Mouse (Mus musculus) heart, adult 18-20 months (tissue): ENCODE measurements around the gene Asb1. TPM values are rescaled to one million over a fixed set of nuclear protein-coding genes. Genes with fewer than 3 reads are reported as not detected.

Experiments used
- DNase-seq, 2 experiments: peaks; one replicate each; pipeline ENCODE4 v3.0.0; 2021 to 2022; ENCODE audit warnings: mixed read lengths in 1 of 2
- long read RNA-seq, 2 experiments: library from polyadenylated mRNA; stranded (forward); transcript quantifications; one replicate each; pipeline ENCODE4 v2.0.0; 2021
- total RNA-seq, 2 experiments: library from RNA; stranded (reverse); gene quantifications; 2 replicates each; pipeline ENCODE4 v1.2.3; 2021

Asb1 gene
- total RNA-seq = 10 to 100 TPM; 22.4 to 26.0 TPM
- long read RNA-seq, experiment 1, full-length matches to known transcripts = 8 of 12 reads
- long read RNA-seq, experiment 1, partial matches to known transcripts = 0 of 12 reads
- long read RNA-seq, experiment 1, other reads (novel, unspliced or antisense) = 4 of 12 reads
- long read RNA-seq, experiment 2, partial matches to known transcripts = 1 of 5 reads
- long read RNA-seq, experiment 2, other reads (novel, unspliced or antisense) = 3 of 5 reads

- peak; percentile 96 to 98 for DNase-seq
Measured at GRCm38 (mm10) chr1:91540271-91540826, at the start of gene Asb1. Gene Asb1 (plus strand): TSS chr1:91540544.

GRCm38 (mm10) chr1:91492740-91493139 lies 47.6 kb upstream of the Asb1 start:
- no peak for DNase-seq

GRCm38 (mm10) chr1:91493938-91494337 lies 46.4 kb upstream of the Asb1 start:
- no peak for DNase-seq

GRCm38 (mm10) chr1:91494457-91495140 lies 45.7 kb upstream of the Asb1 start, which contains the start of gene Traf3ip1:
Gene Traf3ip1 (plus strand): TSS chr1:91494647.
- peak; percentile 92 to 94 for DNase-seq

GRCm38 (mm10) chr1:91495321-91495720 lies 45.0 kb upstream of the Asb1 start:
- DNase-seq = no peak

GRCm38 (mm10) chr1:91498579-91498978 lies 41.8 kb upstream of the Asb1 start:
- no peak for DNase-seq

- DNase-seq = no peak
Measured at GRCm38 (mm10) chr1:91504615-91505014, 35.7 kb upstream of the Asb1 start.

- no peak for DNase-seq
Measured at GRCm38 (mm10) chr1:91514916-91515315, 25.4 kb upstream of the Asb1 start.

- no peak for DNase-seq
Measured at GRCm38 (mm10) chr1:91515642-91516041, 24.7 kb upstream of the Asb1 start.

- peak; percentile 50 to 75 for DNase-seq
Measured at GRCm38 (mm10) chr1:91523759-91524158, 16.6 kb upstream of the Asb1 start.

- peak; percentile 10 to 27 for DNase-seq
Measured at GRCm38 (mm10) chr1:91525838-91526237, 14.5 kb upstream of the Asb1 start.

- no peak for DNase-seq
Measured at GRCm38 (mm10) chr1:91530166-91530565, 10.2 kb upstream of the Asb1 start.

- DNase-seq = no peak
Measured at GRCm38 (mm10) chr1:91532243-91532642, 8.1 kb upstream of the Asb1 start.

- DNase-seq = peak; percentile 23 to 39
Measured at GRCm38 (mm10) chr1:91532892-91533291, 7.5 kb upstream of the Asb1 start.

GRCm38 (mm10) chr1:91533483-91533882 lies 6.9 kb upstream of the Asb1 start:
- peak; percentile 10 to 13 for DNase-seq

GRCm38 (mm10) chr1:91533961-91534723 lies 6.2 kb upstream of the Asb1 start:
- no peak for DNase-seq

- no peak for DNase-seq
Measured at GRCm38 (mm10) chr1:91537786-91538569, 2.4 kb upstream of the Asb1 start.

- no peak for DNase-seq
Measured at GRCm38 (mm10) chr1:91538570-91538929, 1.8 kb upstream of the Asb1 start.

- no peak for DNase-seq
Measured at GRCm38 (mm10) chr1:91539246-91539645, 1.1 kb upstream of the Asb1 start.

GRCm38 (mm10) chr1:91539704-91540270 lies 557 bp upstream of the Asb1 start:
- DNase-seq = peak in 1 of 2 experiments; percentile 25

- peak in 1 of 2 experiments; percentile 15 for DNase-seq
Measured at GRCm38 (mm10) chr1:91541042-91541592, 773 bp downstream of the Asb1 start.
